Mouse (Mus musculus): Measurements from ENCODE around the gene Armc8.
"Not testable (repeated sequence)": the region's sequence is repeated elsewhere in the genome, so short reads cannot be mapped to it uniquely, and the experiment has no call there.

The Armc8 gene

DNA sequence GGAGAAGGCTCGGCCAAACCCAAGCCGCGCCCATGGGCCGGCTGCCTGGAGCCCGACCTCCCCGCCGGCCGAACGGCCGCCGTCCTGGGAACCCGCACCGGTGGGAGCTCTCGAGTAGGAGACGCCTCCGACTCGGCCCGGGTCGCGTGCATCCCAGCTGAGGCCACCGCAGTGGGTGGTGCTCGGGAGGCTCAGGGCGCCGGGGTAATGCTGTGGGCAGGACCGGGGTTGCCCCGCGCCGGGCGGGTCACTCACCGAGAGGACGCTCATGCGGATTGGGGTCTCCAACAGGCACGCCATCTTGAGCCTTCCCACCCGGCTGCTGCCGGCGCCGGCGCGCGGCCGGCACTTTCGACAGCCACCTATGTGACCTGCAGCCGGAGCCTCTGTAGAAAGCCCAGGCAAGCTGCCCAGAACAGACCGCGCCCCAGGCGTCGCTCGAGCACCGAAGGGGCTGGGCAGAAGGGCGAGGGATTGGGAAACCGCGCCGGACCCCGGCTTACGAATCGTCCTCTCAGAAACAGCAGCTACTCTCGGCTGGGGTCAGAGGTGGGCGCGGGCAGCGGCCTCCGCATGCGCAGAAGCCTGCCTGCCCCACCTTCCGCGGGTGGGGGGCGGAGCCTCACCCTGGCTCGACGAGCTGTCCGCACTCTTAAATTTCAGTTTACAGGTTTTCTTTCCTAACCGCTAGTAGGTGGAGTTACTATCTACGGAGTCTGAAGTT, at the start of gene Armc8:
Armc8 (minus strand) TSS at position 553 of the 724 bp plus-strand sequence.
- peak; percentile 93 for DNase-seq

DNA sequence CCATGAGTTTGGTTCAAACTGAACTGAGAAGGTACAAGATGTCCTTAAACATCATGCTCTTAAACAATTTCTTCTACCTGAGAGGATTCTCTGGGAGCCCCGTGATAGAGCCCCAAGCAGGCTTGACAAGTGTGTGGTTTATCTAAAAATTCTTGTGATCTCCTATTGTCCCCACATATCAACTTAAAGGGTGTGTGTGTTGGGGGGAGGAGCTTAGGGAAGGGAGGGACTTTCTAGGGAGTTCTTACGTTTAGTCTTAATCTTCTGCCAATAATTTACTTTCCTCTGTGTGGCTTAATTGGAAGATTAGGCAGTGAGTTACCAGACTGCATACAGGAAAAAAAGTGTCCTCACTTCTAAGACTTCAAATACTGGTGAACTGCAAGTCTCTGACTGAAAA, 43.5 kb upstream of the Armc8 start, which contains the start of gene A4gnt:
A4gnt (plus strand) TSS at position 301 of the 400 bp plus-strand sequence.
- no peak for DNase-seq

DNA sequence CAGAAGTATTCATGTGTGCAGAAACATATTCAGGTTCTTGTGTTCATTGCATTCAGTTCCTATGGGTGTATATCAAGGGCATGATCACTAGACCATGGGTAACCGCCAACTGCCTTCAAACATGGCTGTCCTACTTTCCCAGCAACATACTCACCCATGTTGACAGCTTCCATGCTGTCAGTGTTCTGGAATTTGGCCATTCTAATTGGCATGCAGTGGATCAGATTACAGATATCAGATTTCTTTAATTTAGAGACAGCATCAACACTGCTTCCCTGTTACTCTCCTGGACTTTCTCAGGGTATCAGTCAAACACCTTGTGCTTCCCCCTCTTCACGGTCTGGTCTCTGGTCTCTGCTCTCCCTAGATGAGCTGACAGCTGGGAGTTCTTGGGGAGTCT, 34.9 kb upstream of the Armc8 start:
- no peak for DNase-seq

DNA sequence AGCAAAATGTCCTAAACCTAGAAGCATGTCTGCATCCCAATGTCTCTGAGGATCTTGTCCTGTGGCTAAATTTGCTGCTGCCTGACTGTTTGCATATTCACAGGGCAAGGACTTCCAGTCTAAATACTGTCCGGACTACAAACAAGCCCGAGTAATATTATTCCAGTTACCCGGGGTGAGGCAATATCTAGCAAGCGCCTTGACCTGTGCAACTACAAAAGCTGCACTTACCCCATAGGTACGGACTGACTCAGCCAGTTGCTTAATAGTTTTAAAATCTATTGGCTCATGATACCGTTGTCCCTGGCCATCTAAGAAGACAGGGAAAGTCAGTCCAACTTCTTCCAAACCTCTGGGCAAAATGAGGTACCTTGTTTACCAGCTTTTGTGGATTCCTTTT, 30.4 kb upstream of the Armc8 start:
- not testable (repeated sequence) for DNase-seq

DNA sequence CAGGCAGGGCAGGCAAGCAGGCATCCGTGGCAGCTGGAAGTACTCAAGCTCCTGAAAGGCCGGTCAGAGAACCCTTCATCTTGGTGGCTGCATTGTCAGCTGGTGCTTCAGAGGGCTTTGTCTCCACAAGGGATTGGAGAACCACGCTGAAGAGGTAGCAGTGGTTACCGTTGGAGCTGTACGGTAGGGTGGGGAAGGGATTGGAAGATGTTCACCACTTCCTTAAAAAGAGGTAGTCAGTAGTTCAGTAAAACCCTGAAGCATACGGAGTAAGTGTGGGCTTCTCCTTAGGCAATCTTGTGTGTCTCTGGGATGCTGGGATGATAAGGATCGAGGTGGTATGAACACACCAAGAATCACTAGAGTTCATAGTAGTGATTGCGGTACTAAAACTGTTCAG, 22.4 kb upstream of the Armc8 start:
- no peak for DNase-seq

DNA sequence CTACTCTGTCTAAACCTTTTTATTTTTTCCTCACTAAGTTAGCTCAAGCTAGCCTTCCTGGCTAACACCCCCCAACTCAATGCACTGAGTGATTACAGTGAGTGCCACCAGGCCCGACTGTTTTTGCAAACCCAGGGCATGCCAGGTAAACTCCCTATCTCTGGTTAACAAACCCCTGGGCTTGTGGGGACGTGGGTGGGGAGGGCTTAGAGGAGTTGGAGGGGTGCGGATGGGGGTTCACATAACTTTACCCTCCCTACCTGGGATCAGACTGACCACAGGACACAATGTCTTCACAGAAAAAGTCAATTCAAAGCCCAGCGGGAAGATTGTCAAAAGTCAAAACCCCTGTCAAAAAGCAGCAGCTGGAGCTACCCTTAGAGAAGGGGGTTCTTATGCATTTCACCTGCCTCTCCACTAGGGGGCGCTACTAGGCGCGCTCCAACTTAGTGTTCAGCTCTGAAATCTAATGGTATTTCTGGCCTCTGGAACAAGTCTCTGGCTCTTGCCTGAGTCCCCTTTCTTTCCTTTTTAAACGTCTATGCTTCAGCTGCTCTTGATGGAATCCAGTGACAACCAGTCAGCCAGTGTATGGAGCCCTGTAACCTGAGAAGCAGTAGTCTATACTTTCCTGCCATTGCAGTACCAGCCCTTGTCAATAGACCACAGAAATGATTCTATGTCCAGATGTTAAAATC, 19.0 kb upstream of the Armc8 start:
- peak; percentile 77 for DNase-seq

DNA sequence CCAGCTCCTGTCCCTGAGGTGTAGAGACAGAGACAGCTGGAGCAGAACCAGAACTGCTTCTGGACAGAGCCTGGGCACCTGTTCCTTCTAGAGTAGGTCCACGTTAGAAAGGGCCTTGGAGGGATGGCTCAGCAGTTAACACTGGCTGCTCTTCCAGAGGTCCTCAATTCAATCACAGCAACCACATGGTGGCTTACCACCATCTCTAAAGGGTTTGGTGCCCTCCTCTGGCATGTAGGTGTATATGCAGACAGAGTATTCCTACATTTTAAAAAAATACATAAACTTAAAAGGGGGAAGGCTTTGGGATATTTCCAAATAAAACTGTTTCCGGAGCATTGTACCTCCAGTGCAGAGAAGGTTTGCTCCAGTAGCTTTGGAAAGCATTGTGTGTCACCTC, 12.0 kb upstream of the Armc8 start:
- DNase-seq: peak; percentile 54

DNA sequence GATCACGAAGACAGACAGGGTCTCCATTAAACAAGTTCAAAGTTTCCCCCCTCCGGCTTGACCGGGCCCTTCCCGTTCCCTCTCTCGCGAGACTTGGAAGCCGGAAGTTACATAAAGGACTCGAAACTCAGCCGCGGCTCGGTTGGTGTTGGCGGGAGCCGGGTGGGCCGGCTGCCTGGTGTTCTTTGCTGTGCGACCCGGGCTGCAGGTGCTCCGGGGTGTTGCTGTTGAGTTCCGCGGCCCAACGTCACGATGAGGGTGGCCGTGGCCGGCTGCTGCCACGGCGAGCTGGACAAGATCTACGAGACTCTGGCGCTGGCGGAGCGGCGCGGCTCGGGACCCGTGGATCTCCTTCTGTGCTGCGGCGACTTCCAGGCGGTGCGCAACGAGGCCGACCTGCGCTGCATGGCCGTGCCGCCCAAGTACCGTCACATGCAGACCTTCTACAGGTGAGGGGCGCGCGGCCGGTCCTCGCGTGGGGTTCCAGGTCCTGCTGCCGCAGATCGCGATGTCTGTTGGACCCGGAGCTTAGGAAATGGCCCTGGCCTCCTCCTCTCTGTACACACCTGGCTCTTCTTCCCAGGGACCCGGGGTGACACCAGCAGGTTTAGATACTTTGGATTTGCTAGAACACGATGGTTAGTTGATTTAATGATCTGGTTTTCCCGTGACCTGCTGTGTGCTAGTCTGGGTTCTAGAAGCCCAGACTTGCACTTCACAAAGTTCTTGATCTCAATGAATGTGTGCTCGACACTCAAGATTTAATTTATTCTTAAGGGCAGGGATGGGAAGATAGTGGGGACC, 7.2 kb upstream of the Armc8 start, which contains the start of gene Dbr1:
Dbr1 (plus strand) TSS at position 123 of the 804 bp plus-strand sequence.
- peak; percentile 96 for DNase-seq

DNA sequence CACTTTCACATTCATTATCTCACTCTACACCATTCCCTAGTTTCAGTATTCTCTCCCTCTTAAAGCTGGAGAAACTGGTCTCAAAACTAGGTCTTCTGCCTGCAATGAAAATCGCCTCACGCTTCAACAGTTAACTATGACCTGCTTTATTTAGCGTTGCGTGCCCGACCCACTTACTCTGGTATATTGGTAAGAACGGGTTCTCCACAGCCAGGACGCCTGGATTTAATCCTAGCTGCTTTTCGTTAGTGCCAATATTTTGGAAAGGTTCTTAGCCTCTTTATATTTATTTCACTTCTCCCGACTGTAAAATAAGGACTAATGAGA, 335 bp upstream of the Armc8 start:
- DNase-seq: no peak

DNA sequence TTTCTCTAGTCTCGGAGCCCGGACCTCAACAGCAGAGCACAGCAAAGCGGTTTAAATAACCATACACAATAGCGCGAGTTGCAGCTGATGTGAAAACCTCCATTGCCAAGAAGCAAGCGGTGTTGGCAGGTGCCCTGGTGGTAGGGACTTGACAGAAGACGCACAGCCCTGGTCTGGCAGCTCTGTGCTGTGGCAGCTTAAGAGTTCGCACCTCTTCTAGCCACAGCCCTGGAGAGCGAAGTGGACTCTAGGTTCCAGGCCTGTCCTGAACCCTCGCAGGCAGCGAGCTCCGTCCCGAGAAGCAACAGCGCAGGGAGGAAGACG, 714 bp downstream of the Armc8 start:
- no peak for DNase-seq

DNA sequence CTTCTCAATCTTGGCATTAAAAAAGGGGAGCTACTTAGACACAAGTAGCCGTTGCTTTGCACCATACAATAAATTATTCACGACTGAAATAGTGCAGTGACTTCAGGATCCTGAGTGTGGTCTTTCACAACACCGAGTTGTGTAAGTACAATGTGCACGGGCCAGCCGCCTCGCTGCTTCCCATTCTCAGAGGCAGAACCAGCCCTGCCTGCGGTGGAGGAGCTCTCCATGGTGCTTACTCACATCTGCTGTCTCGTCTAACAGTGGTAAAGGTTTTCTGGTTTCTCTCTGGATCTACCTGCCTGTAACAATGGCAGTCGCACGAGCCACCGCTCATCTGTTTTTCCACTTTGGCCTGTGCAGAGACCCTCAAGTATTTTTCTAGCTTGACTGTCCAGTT, 5.0 kb downstream of the Armc8 start:
- DNase-seq: peak; percentile 81

DNA sequence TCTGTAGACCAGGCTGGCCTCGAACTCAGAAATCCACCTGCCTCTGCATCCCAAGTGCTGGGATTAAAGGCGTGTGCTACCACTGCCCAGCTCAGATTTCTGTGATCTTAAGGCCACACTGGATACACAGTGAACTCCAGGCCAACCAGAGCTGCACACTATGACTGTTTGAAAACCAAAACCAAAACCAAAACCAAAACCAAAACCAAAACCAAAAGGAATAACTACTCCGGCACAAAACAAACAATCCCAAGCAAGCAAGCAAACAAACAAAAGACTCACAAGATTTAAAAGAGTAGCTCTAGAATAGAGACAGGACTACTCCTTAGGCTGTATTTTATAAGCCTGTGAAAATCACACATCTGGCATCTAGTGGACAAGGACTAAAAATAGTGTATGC, 8.3 kb downstream of the Armc8 start:
- no peak for DNase-seq

DNA sequence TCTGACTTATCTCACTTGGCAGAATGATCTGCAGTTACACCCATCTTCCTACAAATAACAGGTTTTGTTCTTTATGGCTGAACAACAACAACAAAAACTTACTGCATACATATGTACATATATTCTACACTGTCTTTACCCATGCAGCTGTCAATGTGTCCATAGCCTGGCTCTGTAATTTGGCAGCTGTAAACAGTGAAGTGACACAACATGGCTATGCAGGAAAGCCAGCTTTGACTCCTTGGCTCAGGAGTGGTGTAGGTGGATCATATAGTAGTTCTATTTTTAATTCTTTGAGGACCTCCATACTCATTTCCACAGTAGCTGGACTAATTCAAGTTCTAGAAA, 9.2 kb downstream of the Armc8 start:
- no peak for DNase-seq

DNA sequence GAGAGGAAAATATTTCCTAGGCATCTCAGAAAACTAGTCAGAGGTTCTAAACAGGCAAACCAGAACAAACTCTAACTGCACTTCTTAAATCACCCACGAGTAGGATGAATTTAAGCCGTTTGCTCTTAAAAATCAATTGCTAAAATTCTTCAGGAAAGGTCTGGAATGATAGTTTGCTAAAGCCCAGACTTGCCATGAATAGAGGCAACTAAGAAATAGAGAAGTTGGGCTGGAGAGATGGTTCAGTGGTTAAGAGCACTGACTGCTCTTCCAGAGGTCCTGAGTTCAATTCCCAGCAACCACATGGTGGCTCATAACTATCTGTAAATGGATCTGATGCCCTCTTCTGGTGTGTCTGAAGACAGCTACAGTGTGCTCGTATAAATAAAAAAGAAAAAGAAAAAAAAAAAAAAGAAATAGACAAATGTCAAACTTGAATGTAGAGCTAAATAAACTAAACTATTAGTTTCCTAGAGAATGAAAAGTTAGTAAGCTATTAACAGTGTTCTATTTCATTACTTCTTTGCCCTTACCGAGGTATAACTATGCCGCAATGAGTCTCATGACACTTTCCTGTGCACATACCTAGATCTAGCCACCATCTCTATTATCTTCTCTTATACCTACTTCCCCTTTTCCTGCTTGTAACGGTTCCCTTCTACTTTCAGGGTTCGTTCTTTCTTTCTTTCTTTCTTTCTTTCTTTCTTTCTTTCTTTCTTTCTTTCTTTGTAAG, 9.7 kb downstream of the Armc8 start:
- no peak for DNase-seq

DNA sequence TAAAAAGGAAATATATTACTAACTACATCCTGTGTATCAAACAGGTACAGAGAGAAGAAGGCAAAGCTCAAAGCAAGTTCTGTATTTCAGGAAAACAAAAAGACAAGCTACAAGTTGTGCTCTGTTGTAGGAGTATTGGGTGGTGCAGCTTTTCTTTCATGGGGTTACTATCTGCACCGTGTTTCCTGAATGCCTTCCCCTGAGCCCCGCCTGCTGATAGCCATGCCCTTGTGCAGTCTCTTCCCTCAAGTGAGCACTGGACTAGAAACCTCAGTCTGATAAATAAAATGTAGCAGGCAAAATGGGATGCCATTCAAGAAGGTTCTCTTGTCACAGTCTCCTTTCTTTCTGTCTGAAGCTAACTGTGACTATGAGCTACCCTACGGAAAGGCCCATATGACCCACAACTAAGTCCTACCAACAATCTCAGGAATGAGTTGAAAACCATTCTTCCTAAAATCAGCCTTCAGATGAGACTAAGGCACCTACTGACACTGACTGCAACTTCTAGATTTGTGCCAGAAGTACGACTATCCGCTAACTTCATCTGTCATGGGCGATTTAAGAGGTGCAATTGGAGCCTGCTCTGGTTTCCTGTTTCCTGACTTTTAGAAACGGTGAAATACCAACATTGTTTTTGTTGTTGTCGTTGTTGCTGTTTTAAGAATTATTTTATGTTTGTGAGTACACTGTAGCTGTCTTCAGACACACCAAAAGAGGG, 11.0 kb downstream of the Armc8 start:
- DNase-seq: no peak

DNA sequence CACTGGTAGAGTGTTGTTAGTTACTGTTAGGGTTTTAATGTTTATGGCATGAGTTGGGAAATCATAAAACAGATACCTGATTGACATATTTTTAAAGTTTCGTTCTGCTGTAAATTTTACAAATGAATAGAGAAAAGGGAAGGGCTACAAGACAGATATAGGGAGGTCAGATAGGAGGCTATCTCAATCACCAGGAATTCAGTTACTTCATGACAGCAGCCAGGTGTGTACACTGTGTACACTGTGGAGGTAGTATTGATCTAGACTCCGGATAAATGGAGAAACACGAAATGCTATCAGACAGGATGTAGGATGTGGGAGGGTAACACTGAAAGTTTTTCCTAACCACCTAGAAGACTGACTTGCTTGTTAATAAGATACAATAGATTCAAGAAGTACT, 13.4 kb downstream of the Armc8 start:
- DNase-seq: no peak

DNA sequence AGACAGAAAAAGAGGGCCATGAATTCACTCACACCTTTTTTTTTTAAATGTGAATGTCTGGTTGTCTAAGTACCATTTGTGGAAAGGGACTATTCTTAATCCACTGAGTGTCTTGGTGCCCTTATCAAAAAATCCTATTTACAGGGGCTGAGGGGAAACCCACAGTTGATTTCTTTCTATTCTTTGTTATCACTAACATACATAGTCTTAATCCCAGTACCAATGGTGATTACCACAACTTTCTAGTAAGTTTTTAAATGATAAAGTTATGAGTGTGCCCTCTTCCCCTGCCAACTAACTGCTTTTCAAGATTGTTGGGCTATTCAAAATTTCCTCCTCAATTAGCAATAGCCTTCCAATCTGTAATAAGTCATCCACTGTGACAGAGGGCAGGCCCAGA, 14.6 kb downstream of the Armc8 start:
- DNase-seq: no peak

DNA sequence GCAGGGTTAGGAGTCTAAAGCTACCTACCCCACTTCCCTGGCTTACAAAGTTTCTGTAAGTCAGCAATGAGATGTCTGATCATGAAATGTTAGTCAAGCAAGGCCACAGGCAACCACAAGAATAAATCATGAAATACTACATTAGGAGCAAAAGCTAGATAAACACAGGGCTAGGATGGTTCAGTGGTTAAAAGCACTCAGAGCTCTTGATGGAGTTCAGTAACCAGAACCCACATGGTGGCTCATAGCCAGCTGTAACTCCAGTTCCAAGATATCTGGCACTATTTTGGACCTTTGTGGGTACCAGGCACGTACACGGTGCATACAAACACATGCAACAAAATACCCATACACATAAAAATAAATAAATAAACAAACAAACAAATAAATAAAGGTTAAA, 15.7 kb downstream of the Armc8 start:
- no peak for DNase-seq

DNA sequence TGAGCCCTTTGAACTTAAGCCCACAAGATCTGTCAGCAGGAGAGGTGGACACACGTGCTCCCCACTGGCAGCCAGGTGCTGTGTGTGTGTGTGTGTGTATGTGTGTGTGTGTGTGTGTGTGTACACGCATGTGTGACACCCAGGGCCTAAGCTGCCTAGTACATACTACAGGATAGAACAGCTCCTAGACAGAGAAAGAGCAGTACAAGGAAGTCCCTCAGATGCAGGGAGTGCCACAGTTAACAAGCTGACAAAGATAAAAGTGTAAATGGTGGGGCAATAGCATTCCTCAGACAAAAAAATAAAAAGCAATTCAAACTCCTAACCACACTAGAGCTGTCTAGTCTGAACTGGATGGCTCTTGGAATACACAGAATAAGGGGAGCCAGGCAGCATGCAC, 16.6 kb downstream of the Armc8 start:
- DNase-seq: no peak

DNA sequence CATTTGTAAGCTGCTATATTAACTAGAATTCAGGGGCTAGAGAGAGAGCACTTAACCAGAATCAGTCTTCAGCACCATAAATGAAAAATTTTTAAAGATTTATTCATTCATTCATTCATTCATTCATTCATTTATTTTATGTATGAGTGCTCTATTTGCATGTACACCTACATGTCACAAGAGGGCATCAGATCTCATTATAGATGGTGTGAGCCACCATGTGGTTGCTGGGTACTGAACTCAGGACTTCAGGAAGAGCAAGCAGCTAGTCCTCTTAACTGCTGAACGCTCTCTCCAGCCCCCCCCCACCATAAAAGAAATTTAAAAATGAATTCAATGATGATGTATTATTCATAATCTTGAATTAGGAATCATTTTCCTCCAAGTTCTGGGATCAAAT, 22.4 kb downstream of the Armc8 start:
- no peak for DNase-seq

DNA sequence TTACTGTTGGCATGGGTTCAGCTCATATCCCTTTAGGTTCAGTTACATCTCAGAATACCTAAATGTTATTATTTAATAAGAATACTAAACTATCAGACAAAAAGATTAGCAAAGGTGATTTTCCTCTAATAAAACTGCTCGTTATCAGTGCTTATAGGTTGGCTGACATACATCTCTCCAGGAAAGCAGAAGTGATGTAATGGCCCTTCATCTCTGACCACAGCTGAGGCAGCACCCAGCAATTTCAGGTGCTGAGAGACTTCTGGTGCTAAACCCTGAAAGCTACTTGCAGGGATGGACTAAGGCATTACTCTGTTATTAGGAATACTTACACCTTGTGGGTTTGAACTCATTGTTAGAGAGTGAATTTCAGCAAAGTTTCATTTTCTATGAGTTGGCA, 36.8 kb downstream of the Armc8 start:
- DNase-seq: no peak

DNA sequence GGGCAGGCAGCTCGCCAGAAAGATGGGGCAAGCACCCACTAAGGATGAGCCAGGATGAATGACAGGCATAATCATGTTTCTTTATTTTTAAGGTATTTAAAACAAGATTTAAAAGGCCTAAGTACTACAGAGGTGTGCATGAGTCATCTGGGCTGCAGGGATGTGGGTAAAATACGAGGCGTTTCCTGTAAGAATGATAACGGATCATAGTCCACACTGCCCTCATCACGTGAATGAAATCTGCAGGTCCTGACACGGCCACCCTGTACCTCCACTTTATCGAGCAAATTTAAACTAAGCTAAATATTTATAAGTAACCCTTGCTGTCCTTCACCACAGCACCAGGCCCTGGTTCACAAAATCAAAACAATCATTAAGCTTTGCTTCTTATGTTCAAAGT, 62.8 kb downstream of the Armc8 start:
- DNase-seq: no peak

DNA sequence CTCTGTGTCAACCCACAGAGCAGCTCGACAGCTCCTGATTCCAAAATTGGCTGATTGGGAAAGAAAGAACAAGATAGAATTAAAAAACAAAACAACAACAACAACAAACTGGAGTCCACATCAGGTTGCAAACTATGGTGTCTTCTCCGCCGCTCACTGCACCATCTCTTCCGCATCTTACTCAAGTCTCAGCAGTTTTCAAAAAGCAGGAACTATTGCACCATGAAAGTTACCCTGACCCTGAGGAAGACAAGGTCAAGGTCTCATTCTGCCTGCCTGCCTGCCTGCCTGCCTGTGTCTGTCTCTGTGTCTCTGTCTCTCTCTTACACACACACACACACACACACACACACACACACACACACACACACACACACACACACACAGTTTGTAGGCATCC, 69.4 kb downstream of the Armc8 start:
- no peak for DNase-seq

Data from lung, postnatal 10 days (tissue).